Mouse (Mus musculus) thymus, postnatal 36 days (tissue): ENCODE measurements around the gene Pigc.

Experiments
- DNase-seq, 2 experiments: peaks; one replicate each; pipeline ENCODE4 v3.0.0; 2022; ENCODE audit warnings: mixed read lengths in 2 of 2

Pigc gene

GRCm38 (mm10) chr1:161968589-161969407 lies at the start of gene Pigc:
TSS of gene Pigc (plus strand) at chr1:161969186.
- peak; percentile 85 to 90 for DNase-seq

DNA sequence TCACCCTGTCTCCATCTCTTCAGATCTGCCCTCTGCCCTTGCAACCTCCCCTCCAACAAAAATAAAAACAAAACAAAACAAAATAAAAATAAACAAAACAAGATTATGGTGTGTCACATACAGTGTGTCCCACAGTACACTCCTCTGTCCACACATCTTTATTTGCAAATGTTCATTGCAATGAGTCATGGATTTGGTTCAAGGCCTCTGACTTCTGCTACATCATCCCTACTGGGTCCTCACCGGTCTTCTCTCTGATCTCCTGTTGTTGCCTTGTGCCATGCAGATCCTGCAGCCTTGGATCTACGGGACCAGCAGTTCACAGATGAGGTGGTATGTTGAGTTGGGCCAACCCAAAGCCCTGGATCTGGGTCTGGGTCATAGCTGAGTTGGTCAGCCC lies 49.4 kb upstream of the Pigc start:
- DNase-seq = no peak

GRCm38 (mm10) chr1:161920475-161921454 lies 48.2 kb upstream of the Pigc start:
- DNase-seq = no peak

- DNase-seq = no peak
These were observed 47.1 kb upstream of the Pigc start for GRCm38 (mm10) chr1:161921928-161922327.

DNA sequence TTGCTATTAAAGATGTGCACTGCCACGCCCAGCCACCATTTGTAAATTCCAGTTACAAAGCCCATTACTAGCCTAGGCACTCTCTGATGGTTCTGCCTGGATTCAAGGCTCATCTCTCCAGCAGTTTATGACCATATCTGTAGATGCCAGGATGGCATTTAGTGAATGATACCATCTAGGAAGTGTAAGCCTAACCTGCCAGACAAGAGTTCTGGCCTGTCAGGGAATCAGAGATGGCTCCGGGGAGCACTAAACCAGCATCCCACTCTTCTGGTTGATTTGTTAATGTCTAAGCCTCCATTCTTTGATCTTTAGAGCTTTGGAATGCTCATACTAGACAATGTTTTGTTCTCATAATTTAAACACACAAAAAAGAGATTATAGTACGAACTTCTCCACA lies 44.7 kb upstream of the Pigc start:
- DNase-seq = no peak

DNA sequence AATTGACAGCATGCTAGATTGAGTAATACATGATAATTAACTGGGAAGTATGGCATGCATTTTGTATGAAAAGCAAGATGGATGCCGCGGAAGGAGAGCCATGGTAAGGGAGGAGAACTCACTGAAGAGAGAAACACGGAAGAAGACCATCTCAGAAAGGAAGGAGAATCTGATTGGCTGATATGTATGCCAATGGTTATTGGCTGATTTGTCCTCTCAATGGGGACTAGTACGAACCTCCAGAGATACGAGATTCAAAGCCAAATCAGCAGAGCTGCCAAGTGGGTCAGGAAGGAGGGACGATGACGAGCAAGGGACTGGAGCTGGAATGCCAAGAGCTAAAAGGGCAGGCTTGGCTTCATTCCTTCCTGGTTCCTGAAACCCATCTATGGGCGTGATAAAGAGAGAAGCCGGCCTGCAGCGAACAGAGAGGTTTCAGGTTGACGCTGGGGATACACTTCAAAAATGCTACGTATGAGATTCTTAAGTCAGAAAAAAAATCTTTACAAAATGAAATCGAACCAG lies 43.6 kb upstream of the Pigc start:
- DNase-seq = no peak

GRCm38 (mm10) chr1:161927976-161928375 lies 41.0 kb upstream of the Pigc start:
- no peak for DNase-seq

DNA sequence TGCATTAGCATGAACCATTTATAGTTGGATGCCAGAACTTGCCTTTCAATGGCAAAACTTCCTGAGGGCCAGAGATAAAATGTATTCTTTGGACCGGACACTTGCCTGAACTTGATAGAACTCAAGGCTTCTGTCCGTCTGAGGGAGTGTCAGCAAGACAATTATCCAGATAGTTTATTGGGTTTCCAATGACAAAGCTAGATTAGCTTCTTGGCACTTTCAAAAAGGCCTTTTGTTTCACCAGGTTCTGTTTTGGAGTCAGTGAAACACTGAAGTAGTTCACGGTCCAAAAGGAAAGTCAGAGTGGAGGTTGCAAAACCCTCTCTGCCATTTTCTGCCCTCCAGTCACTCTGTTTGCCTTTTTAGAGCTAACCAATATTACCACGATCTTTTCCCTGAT lies 37.7 kb upstream of the Pigc start:
- DNase-seq = no peak

GRCm38 (mm10) chr1:161931817-161932216 lies 37.2 kb upstream of the Pigc start:
- no peak for DNase-seq

- no peak for DNase-seq
These were observed 36.7 kb upstream of the Pigc start for GRCm38 (mm10) chr1:161932286-161932685.

DNA sequence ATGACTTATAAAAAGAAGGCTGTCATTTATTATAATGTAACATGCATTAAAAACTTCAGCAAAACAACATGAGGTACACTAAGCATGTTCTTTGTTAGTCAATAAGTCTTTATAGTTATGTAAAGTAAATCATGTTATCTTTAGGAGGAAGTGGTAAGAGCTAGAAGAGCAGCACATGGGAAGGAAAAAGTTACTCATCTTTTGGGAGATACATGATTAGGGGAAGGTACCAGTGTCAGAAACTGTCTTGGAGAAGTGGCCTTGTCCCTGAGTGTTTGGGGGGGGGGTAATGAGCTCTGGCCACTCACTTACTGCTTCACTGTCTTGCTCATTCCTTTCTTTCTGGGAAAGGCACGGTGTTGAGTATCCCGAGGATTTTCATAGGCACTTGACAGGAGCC lies 26.9 kb upstream of the Pigc start:
- no peak for DNase-seq

DNA sequence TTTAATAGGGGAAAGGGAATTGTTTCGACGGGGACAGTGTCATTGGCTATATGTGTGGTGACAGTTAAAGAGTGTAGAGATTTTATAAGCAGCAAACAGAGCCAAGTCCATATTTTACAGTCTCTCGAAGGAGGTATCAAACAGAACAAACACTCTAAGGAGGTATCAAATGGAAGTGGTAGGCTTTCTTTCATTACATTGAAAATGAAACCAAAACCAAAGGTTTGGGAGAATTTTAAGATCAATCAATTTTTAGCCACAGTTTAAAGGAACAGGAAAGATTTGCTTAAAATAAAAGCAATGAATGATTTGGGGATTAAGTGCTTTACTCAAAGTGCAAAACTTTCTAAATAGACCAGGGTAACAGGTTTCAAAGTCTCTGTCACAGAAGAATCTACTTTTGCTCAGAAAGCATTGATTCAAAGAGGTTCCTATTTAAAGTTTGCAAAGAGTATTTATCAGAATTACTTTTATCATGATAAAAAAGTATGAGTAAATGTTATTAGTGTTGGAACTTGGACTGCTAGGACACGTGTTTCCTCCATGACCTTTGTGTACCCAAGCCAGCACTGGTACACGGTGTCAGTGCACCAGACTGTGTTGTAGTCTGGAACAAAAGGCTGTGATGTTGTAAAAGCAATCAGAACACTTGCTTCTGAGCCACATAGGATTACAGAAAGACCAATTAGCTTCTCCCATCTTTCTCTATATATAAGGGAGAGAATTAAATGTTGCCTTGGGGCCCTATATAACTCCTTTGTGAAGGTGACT lies 17.8 kb upstream of the Pigc start:
- DNase-seq = no peak

DNA sequence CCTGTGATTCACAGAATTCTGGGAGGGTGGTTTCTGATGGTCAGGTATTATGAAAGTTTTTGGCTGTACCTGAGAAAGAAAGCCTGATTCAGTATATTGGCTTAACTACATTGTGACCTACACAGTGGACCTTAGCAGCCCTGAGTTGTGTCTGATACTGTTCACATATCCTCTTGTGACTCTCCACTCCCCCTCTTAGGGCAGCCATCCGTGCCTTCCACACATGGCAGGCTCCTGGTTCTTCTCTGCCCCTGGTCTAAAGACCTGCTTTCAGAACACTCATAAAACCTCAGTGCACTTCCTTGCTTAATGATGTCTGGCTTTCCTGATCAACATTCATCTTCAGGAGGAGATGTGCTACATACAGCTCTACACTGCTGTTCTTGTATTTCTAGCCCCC lies 16.4 kb upstream of the Pigc start:
- no peak for DNase-seq

DNA sequence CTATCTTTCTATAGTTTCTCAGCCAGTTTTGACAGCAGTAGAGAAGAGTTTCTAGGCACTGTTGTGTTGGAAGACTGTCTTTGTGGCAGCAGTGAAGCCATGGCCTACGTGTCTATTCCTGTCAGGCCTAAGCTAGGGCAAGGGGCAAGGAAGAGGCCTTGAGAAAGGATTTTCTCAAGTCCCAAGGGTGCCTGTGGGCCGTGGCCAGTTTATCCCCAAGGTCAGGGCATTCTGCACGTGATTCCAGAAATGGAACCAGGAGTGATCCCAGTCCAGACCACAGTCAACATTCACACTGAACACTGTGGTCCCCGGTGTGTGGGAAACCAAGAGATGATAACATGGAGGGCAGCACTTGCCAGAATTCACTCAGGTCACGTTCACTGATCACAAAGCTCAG lies 13.1 kb upstream of the Pigc start:
- DNase-seq = no peak

GRCm38 (mm10) chr1:161957964-161958950 lies 10.7 kb upstream of the Pigc start:
- no peak for DNase-seq

- no peak for DNase-seq
These were observed 6.3 kb upstream of the Pigc start for GRCm38 (mm10) chr1:161962465-161963377.

GRCm38 (mm10) chr1:161967936-161968335 lies 1.1 kb upstream of the Pigc start:
- no peak for DNase-seq

DNA sequence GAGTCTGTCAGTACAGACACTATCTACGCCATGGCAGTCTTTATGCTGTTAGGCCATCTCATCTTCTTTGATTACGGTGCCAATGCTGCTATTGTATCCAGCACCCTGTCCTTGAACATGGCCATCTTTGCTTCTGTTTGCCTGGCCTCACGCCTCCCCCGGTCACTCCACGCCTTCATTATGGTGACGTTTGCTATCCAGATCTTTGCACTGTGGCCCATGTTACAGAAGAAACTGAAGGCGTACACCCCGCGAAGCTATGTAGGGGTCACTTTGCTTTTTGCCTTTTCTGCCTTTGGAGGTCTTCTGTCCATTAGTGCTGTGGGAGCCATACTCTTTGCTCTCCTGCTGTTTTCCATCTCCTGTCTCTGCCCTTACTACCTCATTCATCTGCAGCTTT lies 1.9 kb downstream of the Pigc start:
- no peak for DNase-seq

DNA sequence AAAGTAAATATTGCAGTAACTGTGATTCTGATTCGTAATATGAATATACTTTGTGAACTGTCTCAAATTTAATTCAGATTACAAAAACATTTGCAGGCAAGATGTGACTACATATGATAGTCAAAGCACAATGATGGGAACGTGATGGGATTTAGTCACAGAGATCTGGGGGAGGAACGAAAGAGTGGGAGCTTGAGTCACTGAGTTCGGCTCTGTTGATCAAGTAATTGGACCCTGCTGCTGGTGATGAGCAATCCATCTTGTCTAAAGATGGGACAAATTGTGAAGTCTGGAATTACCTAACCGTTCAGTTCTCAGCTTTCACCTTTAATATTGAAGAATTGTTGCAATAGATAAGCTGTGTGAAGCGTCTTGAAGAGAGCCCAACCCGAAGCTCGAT lies 3.2 kb downstream of the Pigc start:
- DNase-seq = no peak
